Mouse (Mus musculus) cerebellum, postnatal 36 days (tissue): ENCODE measurements around the gene Kirrel.

Experiments
- DNase-seq, 2 experiments: peaks; one replicate each; pipeline ENCODE4 v3.0.0; 2021 to 2022; ENCODE audit warnings: mixed read lengths in 2 of 2

The Kirrel gene

DNA sequence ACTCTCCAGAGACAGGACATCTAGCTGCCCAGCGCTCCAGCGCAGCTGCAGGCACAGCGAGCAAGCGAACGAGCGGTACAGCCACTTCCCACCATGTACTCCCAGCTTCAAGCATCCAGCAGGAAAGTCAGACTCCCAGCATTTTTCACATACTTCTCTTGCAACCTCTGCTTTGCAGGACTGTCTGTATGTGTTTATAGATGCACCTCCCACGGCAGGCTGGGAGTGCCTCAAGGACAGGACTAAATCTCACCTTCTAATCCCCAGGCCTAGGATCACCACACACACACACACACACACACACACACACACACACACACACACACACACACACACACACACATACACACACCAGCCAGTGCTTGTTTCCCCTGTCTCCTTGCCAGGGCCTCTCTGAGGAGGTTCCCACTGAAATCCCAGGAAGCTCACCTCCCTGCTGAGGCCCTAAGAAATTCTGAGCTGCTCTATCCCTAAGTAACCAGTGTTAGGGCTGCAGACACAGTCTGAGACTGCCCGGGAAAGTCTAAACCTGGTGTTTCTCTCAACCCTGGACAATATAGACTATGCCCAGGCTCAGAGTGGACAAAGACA is 9.2 kb downstream of the Kirrel start:
- DNase-seq = no peak

DNA sequence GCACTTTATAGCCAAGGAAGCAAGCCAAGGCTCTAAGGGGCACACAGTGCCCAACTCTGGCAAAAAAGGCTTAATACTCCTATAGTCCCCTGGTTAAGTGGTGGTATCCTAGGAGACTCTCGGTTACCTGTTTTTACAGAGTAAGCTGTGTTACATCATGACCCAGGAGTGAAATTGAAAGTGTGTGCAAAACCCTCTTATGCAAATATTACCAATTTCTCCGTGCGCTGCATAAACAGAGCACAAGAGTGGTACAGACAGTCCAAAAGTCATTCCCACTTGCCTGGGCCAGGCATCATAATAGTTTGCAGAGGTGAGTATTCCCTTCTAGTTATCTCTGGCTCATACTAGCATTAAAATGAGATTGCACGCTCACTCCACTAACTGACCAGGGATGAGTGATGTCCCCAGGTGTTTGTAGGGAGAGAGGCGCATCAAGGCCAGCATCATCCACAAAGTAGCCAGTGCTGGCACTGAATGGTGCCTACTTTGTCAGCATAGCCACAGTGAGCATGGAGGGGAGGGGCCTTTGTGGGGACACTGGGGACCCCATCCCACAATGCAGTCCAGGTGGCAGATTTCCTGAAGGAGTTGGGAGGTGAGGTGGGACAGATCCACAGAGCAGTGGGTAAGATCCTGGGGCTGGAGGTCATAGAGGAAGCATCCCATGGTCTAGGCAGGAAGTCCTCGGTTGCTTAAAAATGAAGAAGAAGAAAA is 10.3 kb downstream of the Kirrel start:
- DNase-seq = no peak

DNA sequence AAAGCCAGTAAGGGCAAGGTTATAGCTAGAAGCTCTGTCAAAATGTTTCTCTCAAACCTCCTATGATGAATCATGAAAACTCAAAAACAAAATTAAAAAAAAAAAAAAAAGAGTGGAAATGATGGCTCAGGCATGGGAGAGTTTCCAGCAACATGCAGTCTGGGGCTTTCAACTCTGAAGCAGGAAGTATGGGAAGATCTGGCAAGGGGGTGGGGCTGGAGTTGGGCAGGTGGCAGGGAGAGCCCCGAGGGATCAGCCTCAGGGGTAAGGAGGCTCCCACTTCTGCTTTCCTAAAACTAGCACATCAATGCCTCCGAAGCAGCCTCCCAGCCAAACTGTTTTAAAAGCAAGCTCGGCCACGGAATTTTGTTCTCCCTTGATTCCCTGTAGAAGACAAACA is 11.4 kb downstream of the Kirrel start:
- no peak for DNase-seq

DNA sequence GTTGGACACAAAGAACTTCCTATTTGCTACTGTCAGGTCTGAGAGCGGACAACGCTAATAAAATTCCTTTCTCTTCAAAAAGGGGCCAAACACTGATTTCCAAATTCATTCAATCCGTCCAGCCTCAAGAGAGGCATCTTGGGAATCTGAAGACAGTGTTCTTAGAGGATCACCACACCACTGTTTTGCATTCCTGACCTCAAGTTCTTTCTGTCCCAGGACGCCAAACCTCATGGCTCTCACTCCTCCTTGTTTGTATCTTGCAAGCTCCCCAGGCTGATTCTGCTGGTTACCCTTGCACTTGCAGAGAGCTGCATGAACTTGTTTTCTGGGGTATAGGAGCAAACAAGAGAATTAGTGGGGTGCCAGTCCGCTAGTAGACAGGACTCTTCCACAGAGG is 12.2 kb downstream of the Kirrel start:
- no peak for DNase-seq

DNA sequence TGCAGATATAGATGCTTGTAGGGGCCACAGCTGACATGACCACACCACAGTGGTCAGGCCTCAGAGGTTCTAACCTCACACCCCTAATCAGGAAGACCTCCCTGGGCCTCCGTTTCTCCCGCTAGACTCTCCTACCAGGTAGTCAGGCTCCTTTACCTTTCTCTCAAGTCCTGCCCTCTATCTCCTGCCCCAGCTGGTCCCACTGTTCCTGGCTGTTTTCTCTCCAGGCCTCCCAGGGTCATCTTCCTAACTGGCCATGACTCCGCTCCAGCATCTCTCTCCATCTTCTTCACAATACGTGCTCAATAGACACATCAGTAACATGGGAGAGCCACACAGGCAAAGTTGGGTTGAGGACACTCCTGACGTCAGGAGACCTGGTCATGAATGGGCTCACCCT is 12.9 kb downstream of the Kirrel start:
- DNase-seq = no peak

DNA sequence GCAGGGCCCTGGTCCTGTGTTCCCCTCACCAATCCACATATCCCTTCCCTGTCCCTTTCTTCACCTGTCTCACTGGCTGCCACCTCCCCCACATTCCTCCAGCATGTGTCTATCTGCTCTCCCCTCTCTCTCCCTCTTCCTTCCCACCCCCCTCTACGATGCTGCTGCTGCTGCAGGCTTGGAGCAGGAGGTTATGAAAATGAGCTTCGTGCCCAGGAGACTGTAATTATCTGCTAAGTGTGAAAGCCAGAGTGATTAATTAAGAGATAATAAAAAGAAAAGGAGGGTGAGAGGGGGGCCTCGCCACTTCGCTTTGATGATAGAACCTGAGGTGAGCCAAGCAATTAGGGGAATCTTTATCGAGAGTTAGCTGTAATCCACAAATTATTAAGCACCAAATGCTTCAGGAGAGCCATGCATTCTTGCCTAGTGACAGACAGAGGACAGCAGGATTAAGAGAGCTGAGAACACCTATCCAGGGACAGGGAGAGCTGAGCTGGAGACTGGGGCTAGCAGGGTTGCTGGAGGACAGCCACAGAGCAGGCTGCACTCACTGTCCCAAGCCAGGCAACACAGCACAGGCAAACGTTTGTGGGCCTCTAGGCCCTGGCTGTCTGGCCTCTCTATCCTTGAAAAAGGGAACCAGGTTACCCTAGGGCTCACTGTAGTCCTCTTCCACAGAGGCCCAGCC is 13.6 kb downstream of the Kirrel start:
- DNase-seq = no peak

DNA sequence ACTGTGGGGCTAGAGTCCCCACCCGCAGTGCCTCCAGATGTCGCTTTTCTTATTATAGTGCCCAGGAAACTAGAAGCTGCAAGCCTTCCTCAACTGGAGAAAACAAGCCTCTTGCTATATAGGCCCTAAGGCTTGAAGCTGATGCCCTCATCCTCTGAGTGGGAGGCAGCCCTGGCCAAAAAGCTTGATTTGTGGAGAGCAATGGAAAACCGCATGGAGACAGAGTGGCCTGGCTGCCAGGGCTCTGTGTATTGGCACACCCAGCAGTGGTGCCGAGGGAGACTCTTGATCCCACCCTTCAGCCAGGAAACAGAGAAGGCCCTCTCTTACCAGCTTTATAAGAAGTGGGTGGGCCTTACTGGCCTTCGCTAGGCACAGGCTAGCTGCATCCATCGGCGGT is 15.4 kb downstream of the Kirrel start:
- no peak for DNase-seq

DNA sequence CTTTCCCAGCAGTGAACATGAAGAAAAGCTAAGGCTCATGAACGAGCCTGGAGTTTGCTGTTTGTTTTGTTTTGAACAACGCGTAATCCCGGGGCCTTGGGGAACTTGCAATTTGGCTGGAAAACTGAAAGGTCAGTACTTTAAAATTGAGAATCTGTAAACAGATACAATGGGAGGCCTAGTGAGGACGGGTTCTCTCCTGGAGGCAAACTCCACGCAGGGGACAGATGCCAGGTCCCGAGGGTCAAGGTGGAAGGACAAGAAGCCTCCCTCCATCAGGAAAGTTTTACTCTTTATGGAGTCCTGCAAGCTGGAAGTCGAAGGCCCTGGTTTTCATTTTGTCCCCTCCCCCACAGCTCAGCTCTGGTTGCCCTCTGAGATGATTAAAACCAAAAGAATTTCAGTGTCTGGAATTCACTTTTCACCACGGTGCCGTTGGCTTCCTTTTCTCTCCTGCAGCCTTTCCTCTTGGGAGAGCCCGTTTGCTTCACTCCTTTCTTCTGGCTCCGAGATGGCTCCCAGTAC is 16.7 kb downstream of the Kirrel start:
- DNase-seq = no peak

DNA sequence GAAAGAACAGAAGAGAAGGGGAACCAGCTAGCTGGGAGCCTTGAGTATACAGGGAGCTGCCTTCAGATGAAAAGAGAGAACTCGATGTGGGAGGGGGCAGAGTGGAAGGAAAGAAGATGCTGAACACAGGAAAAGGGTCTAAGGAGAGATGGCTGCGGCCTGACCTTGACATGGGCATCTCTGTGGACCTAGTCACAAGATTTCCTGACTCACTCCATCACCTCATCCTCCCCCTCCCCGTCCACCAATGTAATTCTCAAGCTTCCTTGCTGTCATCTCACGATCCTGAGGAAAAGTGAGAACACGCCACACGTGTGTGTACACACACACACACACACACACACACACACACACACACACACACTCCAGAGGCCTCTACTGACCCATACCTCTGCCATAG is 17.2 kb downstream of the Kirrel start:
- no peak for DNase-seq

DNA sequence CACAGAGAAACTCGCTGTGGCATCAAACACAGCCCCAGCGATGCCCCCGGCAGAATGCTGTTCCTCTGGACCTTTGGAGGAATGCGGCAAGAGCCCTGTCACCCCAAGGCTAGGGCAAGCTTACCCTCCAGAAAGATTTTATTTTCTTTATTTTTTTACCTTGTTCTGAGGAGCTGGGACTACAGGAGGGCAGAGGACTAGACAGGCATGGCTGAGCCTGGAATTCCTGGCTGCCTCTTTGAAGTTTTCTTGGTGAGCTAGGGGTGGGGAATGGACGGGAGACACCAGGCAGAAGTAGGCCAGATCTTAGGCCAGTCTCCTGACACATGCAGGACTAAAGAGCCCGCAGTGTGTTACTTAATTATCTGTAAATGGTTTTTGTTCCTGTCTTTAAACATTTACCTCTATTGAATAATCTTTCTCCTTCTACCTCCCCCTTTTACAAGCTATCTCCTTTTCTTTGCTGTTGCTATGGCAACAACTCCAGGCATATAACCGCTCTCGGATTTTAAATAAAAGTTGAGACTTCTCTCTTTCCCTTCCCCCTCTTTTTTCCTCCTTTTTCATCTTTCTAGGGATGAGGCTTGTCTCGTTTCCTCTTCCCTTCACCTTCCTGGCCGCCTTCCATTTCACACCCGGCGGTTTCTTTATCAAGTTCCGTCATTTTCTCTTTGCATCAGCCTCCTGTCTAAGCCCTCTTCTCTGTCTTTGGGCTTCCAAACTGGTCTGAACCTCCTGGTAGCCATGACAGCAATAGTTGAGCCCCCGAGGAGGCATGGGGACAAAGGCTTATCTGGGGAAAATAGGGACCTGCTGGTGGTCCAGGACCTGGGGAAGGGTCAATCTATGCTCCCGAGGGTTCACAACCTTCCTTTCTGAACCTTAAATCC is 19.9 kb downstream of the Kirrel start:
- DNase-seq = no peak

DNA sequence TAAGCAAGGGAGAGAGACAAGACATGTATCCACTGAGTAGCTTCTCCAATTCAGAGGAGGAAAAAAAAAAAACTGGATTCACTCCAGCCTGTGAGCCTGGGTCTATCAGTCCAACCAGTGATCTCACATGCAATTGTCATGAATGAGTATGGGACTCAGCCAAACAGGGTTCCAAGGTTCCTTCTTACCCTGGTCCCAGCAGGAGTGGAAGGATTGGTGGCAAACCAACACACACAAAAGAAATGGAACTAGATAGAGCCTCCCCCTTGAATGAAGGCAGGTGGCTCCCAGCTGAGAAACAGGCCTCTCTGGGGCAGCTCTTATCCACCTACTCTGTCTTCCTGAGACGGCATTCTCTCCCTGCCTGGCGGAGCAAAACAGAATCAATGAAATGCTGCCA is 21.5 kb downstream of the Kirrel start:
- no peak for DNase-seq

DNA sequence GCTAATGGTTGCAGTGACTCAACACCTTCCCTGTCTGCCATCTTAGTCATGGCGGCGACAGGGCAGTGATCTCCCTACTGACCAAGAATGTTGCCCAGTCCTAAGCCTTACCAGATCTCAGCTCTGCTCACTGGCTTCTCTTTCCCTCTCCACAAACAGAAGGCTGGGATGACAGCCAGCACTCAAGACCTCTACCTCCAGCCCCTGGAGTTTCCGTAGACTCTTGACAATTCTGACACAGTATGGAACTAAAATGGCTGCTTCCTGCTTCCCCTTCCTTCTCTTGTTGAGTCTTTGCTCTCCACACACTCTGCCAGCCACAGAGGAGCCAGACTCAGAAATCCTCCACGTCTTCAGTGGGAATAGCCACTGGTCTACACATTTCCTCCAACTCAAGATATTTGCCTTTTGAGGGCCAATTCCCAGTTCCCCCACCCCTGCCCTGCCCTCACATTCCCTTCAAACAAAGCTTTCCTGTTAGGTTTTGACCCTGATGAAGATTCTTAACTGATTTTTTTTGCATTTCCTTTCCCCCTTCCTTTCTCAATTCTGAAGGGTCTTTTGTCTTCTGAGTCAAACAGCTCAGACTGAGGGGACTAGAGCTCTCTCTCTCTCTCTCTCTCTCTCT is 22.3 kb downstream of the Kirrel start:
- no peak for DNase-seq

DNA sequence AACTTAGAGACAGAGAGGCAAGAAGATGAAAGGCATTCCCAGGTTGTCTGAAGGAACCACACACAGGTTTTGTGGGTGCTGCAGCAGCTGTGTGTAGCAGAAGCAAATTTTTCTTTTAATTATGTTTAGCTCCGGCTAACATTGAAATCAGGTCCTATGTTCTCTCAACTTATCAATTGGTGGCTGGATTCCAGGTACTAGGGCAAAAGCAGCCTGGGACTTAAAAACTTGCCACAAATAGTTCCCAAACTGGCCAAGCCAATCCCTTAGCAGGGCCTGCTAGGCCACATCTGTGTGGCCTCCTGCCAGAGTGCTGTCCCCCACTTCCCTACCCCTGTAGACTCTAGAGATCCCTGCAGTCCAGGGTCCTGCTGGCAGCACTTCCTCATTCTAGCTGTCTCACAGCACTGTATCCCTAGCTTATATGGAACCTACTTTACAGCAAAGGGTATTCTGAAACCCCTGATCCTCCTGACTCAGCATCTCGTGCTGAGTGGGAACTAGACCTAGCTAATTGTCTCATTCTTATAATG is 23.2 kb downstream of the Kirrel start:
- no peak for DNase-seq

DNA sequence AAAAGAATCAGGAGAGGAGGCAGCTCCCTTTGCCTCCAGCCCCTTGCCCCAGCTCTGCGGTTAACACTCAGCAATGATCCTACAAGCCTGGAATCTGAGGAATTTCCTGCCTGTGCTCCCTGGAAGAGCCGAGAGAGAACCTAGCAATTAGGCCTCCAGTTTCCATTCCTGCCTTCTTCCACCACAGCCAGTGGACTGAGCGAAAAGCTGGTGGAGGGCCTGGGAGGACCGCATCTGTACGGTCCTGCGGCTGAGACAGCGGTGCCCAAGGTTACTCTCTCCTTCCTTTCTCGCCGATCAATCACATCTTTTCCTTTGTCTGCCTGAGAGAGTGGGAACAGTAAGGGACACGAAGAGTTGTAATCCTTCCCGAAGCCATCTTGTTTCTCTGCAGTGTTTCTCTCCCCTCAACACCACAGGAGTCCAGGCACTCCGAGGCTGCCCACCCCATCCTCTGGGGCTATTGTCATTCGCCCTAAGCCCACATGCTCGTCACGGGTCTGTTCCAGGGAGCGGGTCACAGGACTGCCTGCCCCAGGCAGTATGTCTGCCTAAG is 23.8 kb downstream of the Kirrel start:
- DNase-seq = no peak

DNA sequence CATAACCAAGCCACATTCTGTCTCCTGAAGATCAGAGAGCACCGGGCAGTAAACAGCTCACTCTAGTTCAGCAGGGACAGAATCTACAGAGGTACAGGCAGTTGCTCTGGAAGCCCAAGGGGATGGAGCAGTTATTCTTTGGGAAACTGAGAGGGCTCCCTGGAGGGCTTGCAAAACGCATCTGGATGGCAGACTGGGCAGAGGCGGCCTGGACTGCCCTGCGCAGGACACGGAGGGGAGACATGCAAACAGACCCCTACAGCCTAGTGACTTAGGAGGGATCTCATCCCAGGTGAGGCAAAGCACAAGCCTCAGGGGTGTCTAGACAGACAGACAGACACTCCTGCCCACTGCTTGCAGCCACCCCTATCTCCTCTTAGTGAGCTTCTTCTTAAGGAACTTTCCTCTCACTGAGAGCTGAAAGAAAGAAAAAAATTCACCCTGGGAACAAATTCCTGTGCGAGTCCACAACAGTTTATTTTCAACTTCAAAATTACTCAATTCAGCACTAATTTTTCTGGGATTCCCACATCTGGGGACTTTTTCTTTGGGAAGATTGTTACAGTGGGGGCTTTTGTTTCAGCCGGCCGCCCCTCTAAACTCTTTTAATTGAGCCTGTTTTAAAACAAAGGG is 24.4 kb downstream of the Kirrel start:
- no peak for DNase-seq

DNA sequence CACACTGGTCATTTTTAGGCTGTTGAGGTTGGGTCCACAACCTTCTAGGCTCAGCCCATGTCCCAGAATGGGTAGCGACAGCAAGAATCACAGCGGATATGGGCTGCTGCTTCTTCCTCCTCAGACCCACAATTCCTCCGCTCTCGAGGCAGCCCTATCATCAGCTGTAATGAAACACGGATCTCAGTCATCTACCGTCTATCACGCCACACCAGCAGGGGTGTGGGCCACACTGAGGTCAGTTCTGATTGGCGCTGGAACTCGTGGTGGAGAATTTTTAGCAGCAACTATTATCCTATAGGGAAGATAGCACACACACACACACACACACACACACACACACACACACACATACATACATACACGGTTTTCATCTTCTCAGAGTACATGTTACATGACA is 25.1 kb downstream of the Kirrel start:
- DNase-seq = no peak

DNA sequence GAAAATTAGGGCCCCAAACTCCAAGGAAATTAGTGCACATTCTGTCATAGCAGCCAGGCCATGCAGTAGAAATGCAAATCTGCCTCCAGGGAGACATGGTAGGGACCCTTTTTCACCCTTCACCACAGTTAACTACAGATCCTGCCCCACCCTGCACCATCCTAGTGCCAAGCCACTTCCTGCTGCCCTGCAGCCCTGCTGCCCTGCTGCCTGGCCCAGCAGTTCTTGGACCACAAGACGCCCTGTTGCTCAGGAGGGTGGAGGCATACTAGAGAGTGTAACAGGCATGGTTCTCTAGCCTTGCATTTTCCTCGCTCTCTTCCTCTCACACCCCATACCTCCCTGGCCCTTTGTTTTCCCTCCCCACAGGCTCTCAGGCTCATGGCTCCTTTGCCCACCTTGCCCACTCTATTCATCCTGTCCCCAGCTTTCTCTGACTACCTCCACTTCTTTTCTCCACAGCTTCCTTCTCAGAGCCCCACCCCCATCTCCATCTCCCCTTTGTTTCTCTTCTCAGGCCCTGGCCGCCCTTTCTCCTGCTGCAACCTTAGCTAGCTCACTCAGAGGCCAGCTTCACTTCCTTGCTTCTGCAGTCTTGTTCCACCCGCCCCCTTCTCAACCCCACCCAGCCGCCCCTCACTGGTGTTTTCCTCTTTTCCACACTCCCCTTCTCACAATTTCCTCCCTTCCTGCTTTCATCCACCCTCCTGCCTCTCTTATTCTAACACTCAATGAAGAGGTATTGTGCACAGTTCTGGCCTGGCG is 29.9 kb downstream of the Kirrel start:
- DNase-seq = no peak

DNA sequence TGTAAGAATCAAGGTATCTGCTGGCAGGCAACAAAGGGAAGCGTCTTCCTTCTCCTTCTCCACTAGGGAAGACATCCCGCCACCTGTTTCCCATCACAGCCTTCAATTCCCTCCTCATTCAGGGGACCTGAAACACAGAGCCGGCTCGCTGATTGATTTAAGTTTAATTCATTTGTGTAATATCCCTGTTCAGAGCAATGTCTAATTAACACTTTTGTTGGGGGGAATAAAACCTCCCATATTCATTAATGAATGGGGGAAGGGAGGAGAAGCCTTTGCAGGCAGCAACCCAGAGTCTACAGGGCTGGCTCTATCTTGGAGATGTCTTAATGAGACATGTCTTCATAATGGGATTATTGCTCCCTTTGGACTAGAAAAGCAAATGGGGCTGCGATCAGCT is 34.3 kb downstream of the Kirrel start:
- no peak for DNase-seq

DNA sequence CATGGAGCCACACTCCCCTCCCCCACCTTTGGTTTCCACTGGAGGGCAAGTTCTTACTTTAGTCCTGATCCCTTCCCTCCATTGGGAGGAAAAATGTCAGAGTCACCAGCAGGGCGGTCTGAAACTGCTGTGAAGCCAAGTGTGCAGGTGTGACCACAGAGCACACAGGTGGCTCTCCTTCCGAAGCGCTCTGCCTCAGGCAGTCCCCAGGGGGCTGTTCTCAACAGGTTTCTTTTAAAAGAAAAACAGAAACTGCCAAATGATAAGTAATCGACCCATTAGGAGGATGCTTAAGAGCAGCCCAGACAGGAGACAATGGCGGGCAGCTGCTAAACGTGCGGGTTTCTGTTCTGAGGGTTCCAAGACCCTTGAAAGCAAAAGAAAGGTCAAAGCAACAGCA is 37.8 kb downstream of the Kirrel start:
- no peak for DNase-seq

DNA sequence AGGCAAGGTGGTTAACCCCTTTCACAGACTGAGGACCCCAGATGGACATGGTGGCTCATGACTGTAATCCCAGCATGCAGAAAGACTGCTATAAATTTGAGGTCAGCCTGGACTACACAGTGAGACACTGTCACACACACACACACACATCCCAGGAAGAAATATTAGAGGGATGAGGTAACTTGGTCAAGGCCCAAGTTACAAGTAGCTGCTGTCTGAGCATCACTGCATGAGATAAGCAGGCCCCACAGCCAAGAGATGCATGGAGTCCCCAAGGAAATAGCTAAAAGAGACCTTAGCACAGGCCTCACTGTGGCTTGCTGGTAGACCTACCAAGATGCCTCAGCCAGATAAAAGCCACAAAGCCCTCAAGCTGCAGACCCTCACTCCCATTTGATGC is 39.6 kb downstream of the Kirrel start:
- DNase-seq = no peak
